Mouse (Mus musculus) megakaryocyte progenitor cell, adult 5-6 weeks (primary cell): Measurements from ENCODE around the gene Flnc. TPM values are rescaled to one million over a fixed set of nuclear protein-coding genes. Genes with fewer than 3 reads are reported as not detected.

Experiments used
- ATAC-seq: replicated peaks from 2 replicates; pipeline ENCODE4 v1.8.0; 2016; ENCODE audit warnings: mild to moderate bottlenecking, moderate TSS enrichment, inconsistent platforms; ENCODE audit not compliant: poor library complexity
- total RNA-seq, 2 experiments: library from RNA; stranded (forward) in 1 of 2; stranded (reverse) in 1 of 2; fragments of 157-497, 149-512 nt in 1 of 2; fragments of 200-1000 nt in 1 of 2; gene quantifications; 2 replicates each; pipeline versions ENCODE4 v1.2.3 to v1.2.4; 2015 to 2017

Gene Flnc
- total RNA-seq, 2 experiments from 2014 or later, result not detected

DNA sequence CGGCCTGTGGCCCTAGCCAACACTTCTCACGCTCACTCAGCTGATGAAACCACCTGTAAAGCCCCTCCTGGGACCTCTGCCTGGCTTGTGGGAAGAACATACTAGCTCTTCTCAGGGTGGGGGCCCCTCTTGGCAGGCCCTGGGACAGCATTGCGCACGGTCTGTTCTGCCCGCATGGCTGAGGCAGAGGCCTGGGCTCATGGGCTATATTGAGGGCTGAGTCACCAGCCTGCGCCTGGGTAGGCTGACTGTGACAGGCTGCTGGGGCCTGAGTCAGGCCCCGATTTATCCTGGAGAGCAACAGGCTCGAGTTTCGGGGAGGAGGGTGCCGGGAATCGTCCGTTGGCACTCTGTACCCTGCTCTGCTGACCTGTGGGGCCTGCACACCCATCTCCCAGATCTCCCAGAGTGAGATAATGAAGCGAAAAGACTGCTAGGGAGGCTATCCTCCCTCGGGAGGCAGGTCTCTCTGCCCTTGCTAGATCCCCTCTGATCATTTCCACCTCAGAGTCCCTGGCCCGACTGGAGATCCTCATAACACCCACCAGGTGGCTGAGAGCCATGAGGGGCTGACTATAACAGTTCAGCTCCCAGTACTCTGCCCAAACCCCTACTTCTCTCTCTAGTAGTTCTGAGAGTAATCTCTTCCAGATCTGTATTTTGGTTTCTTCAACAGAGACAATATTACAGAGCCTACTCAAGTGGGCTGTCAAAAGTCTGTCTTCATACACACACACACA, 2.2 kb upstream of the Flnc start:
- no peak for ATAC-seq

DNA sequence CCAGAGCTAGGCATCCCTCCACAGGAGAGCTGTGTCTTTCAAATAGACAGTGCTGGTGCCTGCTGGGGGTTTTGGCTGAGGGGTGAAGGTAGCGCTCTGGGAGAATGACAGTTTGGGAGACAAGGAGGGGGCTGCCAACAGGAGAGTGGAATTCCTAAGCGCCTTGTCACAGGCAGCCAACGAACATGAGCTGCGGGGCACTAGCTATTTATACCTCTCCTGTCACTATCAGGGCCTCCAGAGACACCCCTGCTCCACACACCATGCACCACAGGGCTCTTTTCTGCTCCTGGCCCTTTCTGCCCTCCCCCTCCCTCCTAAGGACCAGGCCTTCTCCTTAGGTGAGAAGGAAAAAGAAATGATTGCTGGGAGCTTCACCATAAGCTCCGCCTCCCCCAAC, 1.6 kb upstream of the Flnc start:
- no peak for ATAC-seq

GRCm38 (mm10) chr6:29432156-29432555, 900 bp upstream of the Flnc start:
- no peak for ATAC-seq

DNA sequence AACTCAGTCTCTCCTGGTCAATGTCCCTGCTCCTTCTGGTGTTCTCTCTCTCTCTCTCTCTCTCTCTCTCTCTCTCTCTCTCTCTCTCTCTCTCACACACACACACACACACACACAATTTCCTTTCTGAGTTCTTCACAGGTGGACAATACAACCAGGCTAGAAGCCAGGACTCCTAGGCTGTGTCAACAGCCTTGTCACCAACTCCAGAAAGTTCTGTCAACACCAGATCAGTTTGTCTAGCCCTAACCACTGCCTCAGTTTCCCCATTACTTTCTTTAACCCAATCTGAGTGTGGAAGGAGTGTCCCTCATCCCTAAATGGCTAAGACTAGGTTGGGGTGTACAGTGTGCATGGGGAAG, 399 bp upstream of the Flnc start:
- no peak for ATAC-seq

DNA sequence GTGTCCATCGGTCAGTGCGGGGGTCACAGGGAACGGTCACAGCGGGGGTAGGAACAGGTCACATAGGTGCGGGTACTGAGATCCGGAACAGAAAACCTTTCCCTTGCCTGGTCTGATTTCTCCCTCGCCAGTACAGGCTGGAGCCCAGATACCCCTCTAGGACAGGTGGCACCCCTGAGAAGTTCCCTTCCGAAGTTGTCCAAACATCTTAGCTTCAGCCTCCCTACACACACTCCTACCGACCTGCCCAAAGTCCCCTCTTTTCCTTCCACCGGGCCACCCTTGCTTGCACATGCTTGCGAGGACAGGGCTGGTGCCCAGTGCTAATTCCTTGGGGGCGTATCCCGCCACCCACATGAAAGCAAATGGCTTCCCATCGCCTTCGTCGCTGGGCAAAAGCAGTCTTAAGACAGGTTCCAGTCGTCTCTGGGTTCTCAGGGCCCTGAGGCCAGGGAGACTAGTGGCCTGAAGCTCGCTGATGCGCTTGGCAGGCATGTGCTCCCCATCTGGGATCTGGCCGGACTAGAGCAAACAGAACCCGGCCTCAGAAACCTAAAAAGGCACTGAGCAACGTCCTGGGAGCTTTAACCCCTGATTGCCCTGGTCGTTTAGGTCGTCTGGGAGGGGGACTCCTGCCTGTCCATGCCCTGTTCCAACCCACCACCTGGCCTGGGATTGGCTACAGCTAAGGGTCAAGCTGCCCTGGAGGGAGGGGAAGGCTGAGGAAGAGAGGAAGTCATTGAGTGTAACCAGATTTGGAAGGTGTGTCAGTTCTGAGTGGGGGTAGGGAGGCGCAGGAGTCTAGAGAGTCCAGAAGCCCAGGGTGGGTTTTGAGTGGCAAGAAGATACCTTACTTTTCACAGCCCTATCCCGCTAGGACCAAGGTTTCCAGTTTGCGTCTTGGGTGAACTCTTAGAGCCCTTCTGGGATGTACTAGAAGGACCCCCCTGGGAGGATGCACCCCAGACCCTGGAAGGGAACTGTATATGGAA, 1.0 kb downstream of the Flnc start:
- no peak for ATAC-seq

GRCm38 (mm10) chr6:29434911-29435691, 2.0 kb downstream of the Flnc start:
- no peak for ATAC-seq

DNA sequence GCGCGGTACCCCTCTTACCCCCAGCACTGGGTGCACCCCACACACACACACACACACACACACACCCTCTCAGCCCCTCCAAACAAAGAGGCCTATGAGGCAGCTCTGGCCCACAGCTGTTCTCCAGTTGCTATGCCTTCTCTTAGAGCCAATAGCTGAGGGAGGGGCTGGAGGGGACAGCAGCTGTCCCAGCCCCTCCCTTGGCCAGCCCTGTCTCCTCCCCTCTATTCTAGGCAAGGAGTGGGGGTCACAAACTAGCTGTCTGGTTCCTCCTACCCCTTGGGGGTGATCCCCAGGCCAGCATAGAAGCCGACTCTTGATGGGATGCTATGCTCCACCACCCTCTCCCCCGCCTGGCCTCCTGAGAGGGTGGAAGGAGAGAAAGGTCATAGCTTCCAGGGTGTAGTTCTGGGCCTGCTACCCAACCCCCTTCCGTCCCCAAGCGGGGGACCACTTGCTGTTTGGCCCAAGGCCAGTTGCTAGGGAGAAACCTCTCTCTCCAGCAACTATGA, 2.9 kb downstream of the Flnc start:
- no peak for ATAC-seq

DNA sequence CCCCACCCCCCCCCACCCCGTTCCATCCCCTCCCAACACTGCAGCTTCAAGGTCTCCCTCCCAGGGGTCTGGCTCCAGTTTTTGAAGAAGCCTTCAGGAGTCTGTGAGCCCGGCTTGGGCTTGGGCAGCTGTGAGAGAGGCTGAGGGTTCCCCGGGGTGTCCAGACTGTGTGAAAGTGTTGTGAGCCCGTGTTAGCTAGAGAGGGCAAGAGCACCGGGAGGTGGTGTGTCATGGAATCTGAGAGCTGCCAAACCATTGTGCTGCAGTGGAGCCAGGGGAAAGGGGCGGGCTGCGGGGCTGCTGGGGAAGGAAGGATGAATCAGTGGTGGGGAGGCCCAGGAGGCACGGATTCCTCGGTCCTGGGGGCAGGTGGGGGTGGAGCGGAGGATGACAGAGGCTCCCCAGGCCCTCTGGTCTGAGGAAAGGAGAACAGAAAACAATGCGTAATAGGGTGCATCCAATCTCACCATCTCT, 3.4 kb downstream of the Flnc start:
- ATAC-seq, result no peak

DNA sequence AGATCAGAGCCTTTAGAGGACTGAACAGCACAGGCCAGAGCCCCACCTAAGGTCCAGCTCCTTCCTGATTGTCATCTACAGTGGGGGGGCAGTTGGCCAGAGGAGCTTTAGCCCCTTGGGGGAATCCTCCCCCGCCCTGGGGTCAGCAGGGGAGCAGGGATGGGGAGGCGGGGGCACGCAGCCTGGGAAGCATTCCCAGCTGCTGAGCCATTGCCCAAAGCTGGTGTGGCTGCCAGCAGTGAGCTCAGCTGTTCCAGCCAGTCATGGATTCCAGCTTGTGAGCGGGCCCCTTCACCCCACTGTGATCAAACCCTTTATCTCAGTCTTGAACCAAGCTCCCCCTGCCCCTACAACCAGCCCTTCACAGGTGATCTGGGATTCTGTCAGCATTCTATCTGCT, 6.2 kb downstream of the Flnc start:
- no peak for ATAC-seq

GRCm38 (mm10) chr6:29439789-29440188, 6.7 kb downstream of the Flnc start:
- ATAC-seq, result no peak

GRCm38 (mm10) chr6:29444773-29445172, 11.7 kb downstream of the Flnc start:
- peak; percentile 82 for ATAC-seq

GRCm38 (mm10) chr6:29445354-29445753, 12.3 kb downstream of the Flnc start:
- no peak for ATAC-seq

GRCm38 (mm10) chr6:29449858-29450257, 16.8 kb downstream of the Flnc start:
- peak; percentile 45 for ATAC-seq

DNA sequence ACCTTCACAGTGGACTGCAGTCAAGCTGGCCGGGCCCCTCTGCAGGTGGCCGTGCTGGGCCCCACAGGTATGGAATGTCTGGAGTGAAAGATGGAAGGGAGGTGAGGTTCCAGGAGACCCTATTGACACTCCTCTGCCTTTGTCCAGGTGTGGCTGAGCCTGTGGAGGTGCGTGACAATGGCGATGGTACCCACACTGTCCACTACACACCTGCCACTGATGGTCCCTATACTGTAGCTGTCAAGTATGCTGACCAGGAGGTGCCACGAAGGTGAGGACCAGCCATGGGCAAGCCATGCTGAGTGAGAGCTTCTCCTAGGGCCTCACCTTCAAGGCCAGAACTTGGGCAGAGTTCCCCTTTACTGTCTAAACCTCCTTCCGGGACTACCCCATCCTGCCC, 17.6 kb downstream of the Flnc start:
- ATAC-seq, result no peak

DNA sequence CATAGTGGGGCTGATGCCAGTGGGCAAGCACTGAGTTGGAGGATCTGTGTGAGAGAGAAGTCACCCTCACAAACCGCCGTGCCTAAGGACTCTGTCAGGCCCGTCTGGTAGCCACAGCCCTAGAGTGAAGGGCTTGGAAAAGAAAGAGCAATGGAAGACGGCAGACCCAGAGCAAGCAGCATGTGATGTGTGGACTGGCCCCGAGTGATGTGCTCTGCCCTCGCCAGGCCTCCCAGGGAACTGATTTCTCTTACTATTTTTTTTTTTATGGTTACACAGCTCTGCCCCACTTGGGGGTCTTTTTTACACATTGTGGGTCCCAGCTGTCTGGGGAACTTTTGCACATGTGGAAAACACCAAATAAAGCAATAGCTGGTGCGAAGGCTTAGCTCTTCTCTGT, 28.4 kb downstream of the Flnc start:
- ATAC-seq, result no peak

DNA sequence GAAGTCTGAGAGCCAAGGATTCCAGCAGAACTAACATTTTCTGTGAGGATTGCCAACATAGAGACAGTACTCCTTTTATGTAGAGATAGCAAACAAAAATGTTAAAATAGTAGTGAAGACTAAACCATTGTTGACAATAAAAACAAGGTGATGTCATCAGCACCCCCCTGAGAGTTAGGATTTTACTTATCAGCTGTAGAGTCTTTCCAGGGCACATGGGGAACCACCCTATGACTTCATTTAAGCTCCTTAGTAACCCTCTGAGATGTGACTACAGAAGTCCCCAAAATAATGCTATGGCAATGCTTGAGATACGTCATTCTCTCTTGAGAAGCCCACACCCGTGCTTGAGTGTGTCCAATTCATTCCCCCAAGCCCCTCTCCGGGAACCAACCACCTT, 30.3 kb downstream of the Flnc start:
- ATAC-seq, result no peak

GRCm38 (mm10) chr6:29467583-29468354, 34.7 kb downstream of the Flnc start, which contains the start of gene Atp6v1f:
TSS of gene Atp6v1f (plus strand) at chr6:29467718.
- peak; percentile 91 for ATAC-seq

GRCm38 (mm10) chr6:29468851-29469250, 35.8 kb downstream of the Flnc start:
- ATAC-seq, result no peak

DNA sequence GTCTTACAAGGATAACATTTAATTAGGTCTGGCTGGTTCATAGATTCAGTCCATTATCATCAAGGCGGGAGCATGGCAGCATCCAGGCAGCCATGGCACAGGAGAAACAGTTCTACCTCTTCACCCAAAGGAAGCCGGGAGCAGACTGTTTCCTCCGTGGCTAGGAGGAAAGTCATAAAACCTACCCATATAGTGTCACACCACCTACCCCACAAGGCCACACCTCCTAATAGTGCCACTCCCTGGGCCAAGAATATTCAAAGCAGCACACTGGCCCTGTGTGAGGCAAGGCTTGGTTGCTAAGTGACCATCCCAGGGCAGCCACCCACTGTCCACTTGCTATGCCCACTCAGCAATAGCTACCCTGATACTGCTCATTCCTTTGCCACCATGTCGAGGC, 38.1 kb downstream of the Flnc start, which contains the start of gene Atp6v1fnb:
Gene Atp6v1fnb, plus strand, starts transcription at position 301 of the 400 bp plus-strand sequence.
- ATAC-seq, result no peak
